8 mouse cellular contexts compared by ENCODE assay signal in the genomic region with DNA sequence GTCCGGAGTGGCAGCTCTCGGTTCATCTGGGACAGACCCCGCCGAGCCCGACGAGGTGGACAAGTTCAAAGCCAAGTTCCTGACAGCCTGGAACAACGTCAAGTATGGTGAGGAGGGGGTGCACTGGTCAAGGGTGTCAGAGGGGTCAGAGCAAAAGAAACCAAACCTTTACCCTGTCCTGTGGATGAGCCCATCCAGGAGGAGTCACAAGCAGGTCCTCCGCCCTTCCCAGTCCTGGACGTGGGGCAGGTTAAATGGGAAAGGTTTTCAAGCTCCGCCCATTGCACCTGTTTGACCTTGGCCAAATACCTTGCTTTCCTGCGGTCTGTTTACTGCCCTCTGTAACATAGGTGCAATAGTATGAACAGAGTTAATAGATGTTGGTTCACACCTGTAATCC. TPM values are rescaled to one million over a fixed set of nuclear protein-coding genes. Genes with fewer than 3 reads are reported as not detected.
A peak's percentile ranks its signal among the peaks of the same experiment; 100 is the strongest.
DNase-seq lines count a peak whose midpoint lies in the region; ATAC-seq and TF ChIP-seq lines count a peak whose summit lies in the region.

No protein-coding gene starts in this region.

- peak overlapping the region in 1 of 2 experiments; percentile 68; a peak in 2 of 4 replicates for H3K27ac ChIP-seq in heart, embryonic 14.5 days (replicated peaks in 1 of 2; ENCODE audit: control insufficient read depth in 1 of 2, insufficient read depth in 1 of 2, low read depth in 2 of 2, low read length in 2 of 2)
- no peak overlapping the region for H3K27ac ChIP-seq in embryonic fibroblast, embryonic 13.5 days (ENCODE audit: insufficient read depth, low read length)

- H3K4me3 ChIP-seq in heart, embryonic 14.5 days (ENCODE audit: control insufficient read depth in 1 of 2, insufficient read depth in 1 of 2, low read depth in 1 of 2, low read length in 2 of 2): peak overlapping the region; percentile 70 to 86
- peak overlapping the region; percentile 67 for H3K4me3 ChIP-seq in embryonic fibroblast, embryonic 13.5 days (ENCODE audit: insufficient read depth, low read length)

- no peak for DNase-seq in heart, adult 9 months (ENCODE audit: low spot score in 2 of 2)
- DNase-seq in kidney, adult 9 months: peak; percentile 80
- peak; percentile 42 for DNase-seq in lung, postnatal 36 days
- DNase-seq in adrenal gland, adult 2 months: no peak
- DNase-seq in thymus, postnatal 25 days: no peak
- no peak for DNase-seq in thymus, postnatal 36 days

- 4% methylated on average over 11 of the region's 11 CpGs for WGBS in heart, embryonic 14.5 days

- H3K9me3 ChIP-seq in heart, embryonic 14.5 days (ENCODE audit: control insufficient read depth, low read length): no peaks in the 10 kb centered on the region

- peak overlapping the region; percentile 91 for H3K9ac ChIP-seq in heart, embryonic 14.5 days (ENCODE audit: low read length)

- peaks cover 43% of the 10 kb centered on the region for H3K36me3 ChIP-seq in heart, embryonic 14.5 days (ENCODE audit: control insufficient read depth, insufficient read depth, low read length)

- H3K27me3 ChIP-seq in heart, embryonic 14.5 days (ENCODE audit: control insufficient read depth, insufficient read depth, low read length): no peaks in the 10 kb centered on the region

- no peak for TF ChIP-seq POLR2A in embryonic fibroblast, embryonic 13.5 days (IDR thresholded peaks at IDR 0.05; ENCODE audit: low read depth, low read length)

- H3K4me1 ChIP-seq in heart, embryonic 14.5 days (ENCODE audit: control insufficient read depth in 2 of 2, insufficient read depth in 2 of 2, low read length in 2 of 2): peaks cover 7 to 24% of the 10 kb centered on the region in 2 experiments
- peaks cover 5% of the 10 kb centered on the region; the same call in 1 of the 2 replicates for H3K4me1 ChIP-seq in embryonic fibroblast, embryonic 13.5 days (ENCODE audit: control insufficient read depth, insufficient read depth, low read length)

- no peak for TF ChIP-seq CTCF in embryonic fibroblast, embryonic 13.5 days (IDR thresholded peaks at IDR 0.05; ENCODE audit: borderline replicate concordance, insufficient read depth, low read length)

- peak overlapping the region; percentile 70 for H3K4me2 ChIP-seq in heart, embryonic 14.5 days (ENCODE audit: low read length)

- ATAC-seq in heart, embryonic 14.5 days (ENCODE audit: insufficient number of reproducible peaks, insufficient read depth, low FRiP score, low read depth): peak; percentile 13; the same call in 1 of the 2 replicates

RNA-seq across cellular contexts. Expression of a gene that starts 0.5 kb away (rescaled TPM):
- 47.2 and 51.4 TPM in 2 replicates for polyA plus RNA-seq in heart, embryonic 14.5 days (2014; fragmentation: Nextera tagmentation; extraction: Ambion mirVana)
- 5.3 and 8.2 TPM in 2 replicates for polyA plus RNA-seq in embryonic fibroblast, embryonic 13.5 days (2011; ENCODE audit: insufficient read length, low read depth, missing spikeins)
- total RNA-seq in adrenal gland, adult 2 months (2021): 10 to 100 TPM; 25.9 to 47.0 TPM
- polyA plus RNA-seq in adrenal gland, adult 2 months (2012; rRNA removed): 36.2 and 42.9 TPM in 2 replicates

RNA-seq across cellular contexts. Expression of a gene that starts 17.4 kb away (rescaled TPM):
- 0.18 and 0.26 TPM in 2 replicates for polyA plus RNA-seq in heart, embryonic 14.5 days (2014; fragmentation: Nextera tagmentation; extraction: Ambion mirVana)
- polyA plus RNA-seq in embryonic fibroblast, embryonic 13.5 days (2011; ENCODE audit: insufficient read length, low read depth, missing spikeins): not detected in 2 replicates
- total RNA-seq in adrenal gland, adult 2 months (2021): 1 to 10 TPM in 1 of 2 experiments, under 1 TPM in 1; 0.66 to 1.9 TPM
- 1.2 and 1.4 TPM in 2 replicates for polyA plus RNA-seq in adrenal gland, adult 2 months (2012; rRNA removed)

RNA-seq across cellular contexts. Expression of a gene that starts 22.2 kb away (rescaled TPM):
- 7.6 and 12.6 TPM in 2 replicates for polyA plus RNA-seq in heart, embryonic 14.5 days (2014; fragmentation: Nextera tagmentation; extraction: Ambion mirVana)
- 24.9 and 28.9 TPM in 2 replicates for polyA plus RNA-seq in embryonic fibroblast, embryonic 13.5 days (2011; ENCODE audit: insufficient read length, low read depth, missing spikeins)
- 10 to 100 TPM; 27.3 to 38.5 TPM for total RNA-seq in adrenal gland, adult 2 months (2021)
- 11.7 and 14.4 TPM in 2 replicates for polyA plus RNA-seq in adrenal gland, adult 2 months (2012; rRNA removed)

RNA-seq across cellular contexts. Expression of a gene that starts 25.6 kb away (rescaled TPM):
- 94.7 and 96.9 TPM in 2 replicates for polyA plus RNA-seq in heart, embryonic 14.5 days (2014; fragmentation: Nextera tagmentation; extraction: Ambion mirVana)
- 13.0 and 16.5 TPM in 2 replicates for polyA plus RNA-seq in embryonic fibroblast, embryonic 13.5 days (2011; ENCODE audit: insufficient read length, low read depth, missing spikeins)
- total RNA-seq in adrenal gland, adult 2 months (2021): 10 to 100 TPM in 1 of 2 experiments, 1 to 10 TPM in 1; 6.0 to 20.3 TPM
- 36.0 and 42.9 TPM in 2 replicates for polyA plus RNA-seq in adrenal gland, adult 2 months (2012; rRNA removed)

RNA-seq across cellular contexts. Expression of a gene that starts 26.4 kb away (rescaled TPM):
- 31.5 and 32.3 TPM in 2 replicates for polyA plus RNA-seq in heart, embryonic 14.5 days (2014; fragmentation: Nextera tagmentation; extraction: Ambion mirVana)
- polyA plus RNA-seq in embryonic fibroblast, embryonic 13.5 days (2011; ENCODE audit: insufficient read length, low read depth, missing spikeins): 23.2 and 27.4 TPM in 2 replicates
- total RNA-seq in adrenal gland, adult 2 months (2021): 10 to 100 TPM; 36.6 to 56.5 TPM
- polyA plus RNA-seq in adrenal gland, adult 2 months (2012; rRNA removed): 132 and 142 TPM in 2 replicates

Comparison
In these comparisons a context has a peak if more than half of its experiments do, and no peak if none do; other contexts are left out.
1. DNase-seq: peak in kidney, adult 9 months (single experiment) and lung, postnatal 36 days (single experiment); none in heart, adult 9 months (0 of 2), adrenal gland, adult 2 months (single experiment), thymus, postnatal 25 days (single experiment) and thymus, postnatal 36 days (0 of 2).